Mouse (Mus musculus) cortical plate, adult 2 months (tissue): Measurements from ENCODE around the gene Poldip3.

Source experiments
- CTCF ChIP-seq: fragments of 200-500 bp; IDR thresholded peaks from 2 replicates; pipeline ENCODE4 v1.5.1; 2011; ENCODE audit warnings: mild to moderate bottlenecking, control low read depth, low read length; ENCODE audit not compliant: insufficient read depth; ENCODE audit errors: extremely low read depth
- POLR2A ChIP-seq: fragments of 200-500 bp; IDR thresholded peaks from 2 replicates; pipeline ENCODE4 v1.6.1; 2011; ENCODE audit warnings: mild to moderate bottlenecking, low read length, control low read depth; ENCODE audit not compliant: insufficient read depth; ENCODE audit errors: extremely low read depth

DNA sequence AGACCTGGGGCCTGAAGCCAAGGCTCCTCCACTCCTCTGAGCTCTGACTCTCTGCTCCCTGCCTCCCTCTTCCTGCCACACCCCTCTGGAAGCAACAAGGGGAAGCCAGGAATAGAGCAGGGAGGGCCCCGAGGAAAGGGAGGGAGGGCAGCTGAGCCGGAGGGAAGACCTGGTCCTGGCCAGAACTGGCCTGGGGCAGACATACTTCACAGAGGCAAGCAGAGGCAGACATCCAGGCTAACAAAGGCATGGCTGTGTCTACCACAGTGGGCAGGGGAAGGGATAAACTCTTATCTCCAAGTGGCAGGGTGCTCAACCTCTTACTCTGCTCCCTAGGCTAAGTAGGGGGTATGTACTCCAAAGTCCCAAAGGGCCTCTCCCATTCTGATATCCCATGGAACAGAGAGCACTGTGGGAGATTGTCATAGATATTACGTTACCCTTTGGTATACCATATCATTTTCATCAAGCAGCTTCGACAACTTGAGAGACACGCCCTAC lies 15.8 kb upstream of the Poldip3 start:
- no peak for TF ChIP-seq CTCF
- TF ChIP-seq POLR2A: no peak
